Mouse (Mus musculus) inflammation-experienced regulatory T-cells (primary cell): ENCODE measurements around the gene Wdfy3. TPM values are rescaled to one million over a fixed set of nuclear protein-coding genes. Genes with fewer than 3 reads are reported as not detected.

Experiments used
- polyA plus RNA-seq, 2 experiments: library from polyadenylated mRNA; unstranded; fragments of 100-300 nt; shearing (Covaris generic); gene quantifications; one replicate each; pipeline ENCODE4 v1.2.1; 2017

Gene Wdfy3
- polyA plus RNA-seq = under 1 TPM; 0.18 to 0.56 TPM

DNA sequence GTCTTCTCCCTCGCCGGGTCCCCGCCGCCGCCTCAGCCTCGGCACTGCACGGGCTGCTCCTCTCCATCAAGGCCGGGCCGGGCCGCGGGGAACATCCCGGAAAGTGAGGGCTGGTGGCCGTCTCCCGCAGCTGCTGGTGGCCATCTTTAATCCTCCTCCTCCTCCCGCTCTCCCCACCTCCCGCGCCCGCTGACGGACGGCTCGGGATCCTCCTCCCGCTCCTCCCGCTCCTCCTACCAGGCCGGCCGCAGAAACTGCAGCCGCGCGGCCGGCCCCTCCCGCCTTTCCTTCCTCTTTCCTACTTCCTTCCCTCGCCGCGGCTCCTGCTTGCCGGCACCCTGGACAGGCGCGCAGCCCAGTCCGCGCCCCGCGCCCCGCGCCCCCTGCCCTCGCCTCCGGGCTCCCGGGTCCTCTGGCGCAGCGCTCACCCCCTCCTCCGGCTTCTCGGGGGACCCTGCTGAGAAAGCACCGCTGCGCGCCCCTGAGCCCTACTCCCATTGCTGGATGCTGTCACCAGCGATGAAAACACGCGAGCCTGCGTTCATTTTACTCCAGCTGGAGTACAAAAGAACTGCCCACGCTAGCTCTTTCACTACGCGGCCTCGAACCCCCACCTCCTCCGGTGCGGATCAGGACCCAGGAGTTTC lies at the start of gene Wdfy3:
TSS of gene Wdfy3 (minus strand) at position 155 of the 647 bp plus-strand sequence.

